Mouse (Mus musculus): Measurements from ENCODE around the gene Ssu2.

DNA sequence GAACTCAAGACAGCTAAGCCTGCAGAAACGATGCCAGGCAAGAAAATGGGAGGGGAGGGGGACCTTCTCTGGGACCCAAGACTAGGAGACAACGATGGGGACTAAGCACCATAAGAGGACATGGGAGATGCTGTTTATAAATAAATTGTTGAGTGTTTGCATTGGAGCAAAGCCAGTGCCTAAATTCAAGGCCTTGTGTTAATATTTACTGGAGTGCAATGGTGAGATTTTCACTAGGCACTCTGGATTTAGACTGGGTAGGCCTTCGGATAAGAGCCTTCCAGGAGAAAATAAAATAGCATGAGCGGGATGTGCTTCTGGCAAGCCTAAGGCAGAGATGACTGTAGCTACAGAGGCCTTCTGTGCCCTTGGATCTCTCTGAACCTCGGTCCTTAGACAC lies 64.9 kb downstream of the Ssu2 start:
- no peak for TF ChIP-seq POLR2A (IDR thresholded peaks at IDR 0.05; ENCODE audit: extremely low read depth, insufficient read depth, low read length)
- TF ChIP-seq CTCF (IDR thresholded peaks at IDR 0.05; ENCODE audit: low read depth, low read length) = no peak
